Mouse (Mus musculus): ENCODE measurements at regions not wholly inside any gene's neighbourhood (a gene's known extent, or its start where the extent isn't known, plus 50 kb on each side); places are given as distances from the start of the nearest gene placed in this dataset.

GRCm38 (mm10) chr3:62730987-62731386 lies 126.0 kb upstream of the Gpr149 start:
- Histone ChIP-seq H3K9me3 (no peaks in the 10 kb centered on the region), H3K9ac (replicated peaks) (no peak overlapping the region), H3K4me2 (replicated peaks) (no peak overlapping the region), H3K27ac (no peak overlapping the region), H3K4me1 (replicated peaks) (no peaks in the 10 kb centered on the region), H3K36me3 (no peaks in the 10 kb centered on the region), H3K4me3 (replicated peaks) (no peak overlapping the region), H3K27me3 (no peaks in the 10 kb centered on the region)
- WGBS, result 80% methylated on average over 5 of the region's 5 CpGs
- ATAC-seq, result no peak

GRCm38 (mm10) chr3:62725947-62726346 lies 121.0 kb upstream of the Gpr149 start:
- Histone ChIP-seq H3K27me3 (no peaks in the 10 kb centered on the region), H3K4me3 (replicated peaks) (no peak overlapping the region), H3K9me3 (no peaks in the 10 kb centered on the region), H3K9ac (replicated peaks) (no peak overlapping the region), H3K4me2 (replicated peaks) (no peak overlapping the region), H3K4me1 (replicated peaks) (no peaks in the 10 kb centered on the region), H3K27ac (no peak overlapping the region), H3K36me3 (no peaks in the 10 kb centered on the region)
- 55% methylated on average over 8 of the region's 8 CpGs for WGBS
- ATAC-seq, result peak; percentile 48

- ATAC-seq, result no peak
These were observed 111.9 kb upstream of the Gpr149 start for GRCm38 (mm10) chr3:62716849-62717248.

GRCm38 (mm10) chr3:62715311-62715971 lies 110.5 kb upstream of the Gpr149 start:
- H3K4me3 ChIP-seq (replicated peaks), result no peak overlapping the region
- no peaks in the 10 kb centered on the region for H3K4me1 ChIP-seq (replicated peaks)
- H3K27ac ChIP-seq, result no peak overlapping the region
- no peaks in the 10 kb centered on the region for H3K9me3 ChIP-seq
- no peak overlapping the region for H3K4me2 ChIP-seq (replicated peaks)
- H3K9ac ChIP-seq (replicated peaks), result no peak overlapping the region
- H3K27me3 ChIP-seq, result no peaks in the 10 kb centered on the region
- 72% methylated on average over 5 of the region's 5 CpGs for WGBS
- no peak for ATAC-seq
- H3K36me3 ChIP-seq, result no peaks in the 10 kb centered on the region

More at GRCm38 (mm10) chr3:62716849-62717248, 111.9 kb upstream of the Gpr149 start:
- H3K36me3 ChIP-seq, result no peaks in the 10 kb centered on the region
- no peaks in the 10 kb centered on the region for H3K4me1 ChIP-seq (replicated peaks)
- H3K27ac ChIP-seq, result no peak overlapping the region
- H3K9me3 ChIP-seq, result no peaks in the 10 kb centered on the region
- H3K27me3 ChIP-seq, result no peaks in the 10 kb centered on the region
- WGBS, result 37% methylated on average over 1 of the region's 1 CpGs
- H3K4me2 ChIP-seq (replicated peaks), result no peak overlapping the region
- H3K9ac ChIP-seq (replicated peaks), result no peak overlapping the region
- H3K4me3 ChIP-seq (replicated peaks), result no peak overlapping the region

All from midbrain, embryonic 13.5 days (tissue).